Mouse (Mus musculus): ENCODE measurements around the gene Lamc2.

DNA sequence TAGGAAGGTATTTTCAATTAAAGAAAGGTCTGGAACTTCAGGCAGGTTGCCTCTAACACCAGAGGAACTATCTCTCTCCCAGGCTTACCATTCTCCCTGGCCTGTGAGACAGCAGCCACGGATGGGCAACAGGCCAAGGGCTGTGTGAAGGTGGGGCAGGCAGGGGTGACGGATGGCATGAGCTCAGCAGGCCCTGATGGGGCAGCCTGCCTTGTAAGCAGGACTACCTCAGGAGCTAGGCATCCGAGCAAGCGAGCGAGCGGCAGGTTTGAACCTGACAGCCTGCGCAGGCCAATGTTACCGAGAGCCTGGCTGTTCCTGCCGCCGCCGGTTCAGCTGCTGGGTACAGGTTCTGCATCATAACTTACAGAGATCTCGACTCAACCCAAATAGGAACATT, 11.4 kb downstream of the Lamc2 start:
- TF ChIP-seq POLR2A (IDR thresholded peaks at IDR 0.05; ENCODE audit: borderline replicate concordance, insufficient read depth, low read length) (no peak), CTCF (IDR thresholded peaks at IDR 0.05; ENCODE audit: borderline replicate concordance, insufficient read depth, low read depth, low read length) (no peak)
